Mouse (Mus musculus): Measurements from ENCODE around the gene Galnt7. TPM values are rescaled to one million over a fixed set of nuclear protein-coding genes. Genes with fewer than 3 reads are reported as not detected.

The Galnt7 gene
- polyA plus RNA-seq, 1 experiment from 2014 or later = 10.1 TPM

- no peak overlapping the region for H3K4me2 ChIP-seq (replicated peaks)
- H3K4me1 ChIP-seq = peaks cover 4% of the 10 kb centered on the region; the same call in 1 of the 2 replicates
- H3K4me3 ChIP-seq = no peak overlapping the region
- peak; percentile 83 for ATAC-seq (replicated peaks)
- H3K27ac ChIP-seq (replicated peaks) = no peak overlapping the region
- H3K27me3 ChIP-seq = no peaks in the 10 kb centered on the region
- no peaks in the 10 kb centered on the region for H3K36me3 ChIP-seq
- no peak overlapping the region for H3K9ac ChIP-seq (replicated peaks)
- 14% methylated on average over 7 of the region's 7 CpGs for WGBS
- no peaks in the 10 kb centered on the region for H3K9me3 ChIP-seq
These were observed 78.4 kb downstream of the Galnt7 start for GRCm38 (mm10) chr8:57574398-57574797.

- H3K9me3 ChIP-seq = no peaks in the 10 kb centered on the region
- WGBS = 74% methylated on average over 6 of the region's 6 CpGs
- no peaks in the 10 kb centered on the region for H3K36me3 ChIP-seq
- peaks cover 9% of the 10 kb centered on the region; the same call in 1 of the 2 replicates for H3K4me1 ChIP-seq
- no peak for ATAC-seq (replicated peaks)
- H3K4me2 ChIP-seq (replicated peaks) = no peak overlapping the region
- no peaks in the 10 kb centered on the region for H3K27me3 ChIP-seq
- H3K9ac ChIP-seq (replicated peaks) = no peak overlapping the region
- no peak overlapping the region for H3K4me3 ChIP-seq
- no peak overlapping the region for H3K27ac ChIP-seq (replicated peaks)
These were observed 79.0 kb downstream of the Galnt7 start for GRCm38 (mm10) chr8:57573844-57574243.

DNA sequence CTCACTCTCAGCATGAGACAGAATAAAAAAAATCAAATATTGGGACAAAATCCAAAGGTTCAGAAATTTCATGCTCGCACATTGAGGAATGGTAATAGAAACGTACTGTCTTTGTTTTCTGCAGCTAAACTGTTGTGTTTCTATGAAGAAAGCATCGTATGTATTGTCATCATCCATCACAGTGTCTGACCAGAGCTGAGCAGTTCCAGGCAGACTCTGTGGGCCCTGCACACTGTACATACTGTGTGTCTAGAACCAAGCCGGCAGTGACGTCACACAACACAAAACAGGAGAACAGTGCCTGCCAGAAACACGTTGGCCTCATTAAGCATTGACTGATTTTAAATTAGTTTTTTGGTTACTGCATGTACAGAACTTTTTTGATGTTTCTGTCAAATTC, 82.9 kb downstream of the Galnt7 start:
- Histone ChIP-seq H3K4me2 (replicated peaks) (no peak overlapping the region), H3K4me3 (no peak overlapping the region), H3K27ac (replicated peaks) (no peak overlapping the region), H3K27me3 (no peaks in the 10 kb centered on the region), H3K9ac (replicated peaks) (no peak overlapping the region), H3K4me1 (peaks cover 9% of the 10 kb centered on the region; the same call in 1 of the 2 replicates), H3K36me3 (no peaks in the 10 kb centered on the region), H3K9me3 (no peaks in the 10 kb centered on the region)
- no peak for ATAC-seq (replicated peaks)
- 64% methylated on average over 6 of the region's 6 CpGs for WGBS

DNA sequence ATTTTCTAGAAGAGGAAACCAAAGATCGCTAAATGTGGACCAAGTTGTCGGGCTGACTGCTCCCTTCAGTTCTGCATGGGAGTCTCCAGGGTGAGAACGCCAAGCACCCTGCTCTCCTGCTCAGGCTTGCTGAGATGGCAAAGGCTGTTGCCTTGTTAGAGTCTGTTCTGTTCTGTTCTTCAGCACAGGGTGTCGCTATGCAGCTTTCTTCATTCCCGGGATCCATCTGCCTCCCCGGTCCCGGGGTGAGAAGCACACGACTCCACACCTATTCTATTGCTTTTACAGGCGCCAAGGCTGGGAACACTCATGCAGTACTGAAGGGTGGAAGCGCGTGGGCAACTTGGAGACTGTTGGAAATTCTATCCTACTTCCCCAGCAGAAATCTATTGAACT, 83.4 kb downstream of the Galnt7 start:
- peak; percentile 49 for ATAC-seq (replicated peaks)
- no peak overlapping the region for H3K4me3 ChIP-seq
- H3K9me3 ChIP-seq = no peaks in the 10 kb centered on the region
- H3K27ac ChIP-seq (replicated peaks) = no peak overlapping the region
- H3K4me2 ChIP-seq (replicated peaks) = no peak overlapping the region
- H3K27me3 ChIP-seq = no peaks in the 10 kb centered on the region
- H3K36me3 ChIP-seq = no peaks in the 10 kb centered on the region
- 63% methylated on average over 11 of the region's 11 CpGs for WGBS
- 0 out of 2 replicates have a peak, but pooled peaks cover 6% of the 10 kb centered on the region for H3K4me1 ChIP-seq
- no peak overlapping the region for H3K9ac ChIP-seq (replicated peaks)

DNA sequence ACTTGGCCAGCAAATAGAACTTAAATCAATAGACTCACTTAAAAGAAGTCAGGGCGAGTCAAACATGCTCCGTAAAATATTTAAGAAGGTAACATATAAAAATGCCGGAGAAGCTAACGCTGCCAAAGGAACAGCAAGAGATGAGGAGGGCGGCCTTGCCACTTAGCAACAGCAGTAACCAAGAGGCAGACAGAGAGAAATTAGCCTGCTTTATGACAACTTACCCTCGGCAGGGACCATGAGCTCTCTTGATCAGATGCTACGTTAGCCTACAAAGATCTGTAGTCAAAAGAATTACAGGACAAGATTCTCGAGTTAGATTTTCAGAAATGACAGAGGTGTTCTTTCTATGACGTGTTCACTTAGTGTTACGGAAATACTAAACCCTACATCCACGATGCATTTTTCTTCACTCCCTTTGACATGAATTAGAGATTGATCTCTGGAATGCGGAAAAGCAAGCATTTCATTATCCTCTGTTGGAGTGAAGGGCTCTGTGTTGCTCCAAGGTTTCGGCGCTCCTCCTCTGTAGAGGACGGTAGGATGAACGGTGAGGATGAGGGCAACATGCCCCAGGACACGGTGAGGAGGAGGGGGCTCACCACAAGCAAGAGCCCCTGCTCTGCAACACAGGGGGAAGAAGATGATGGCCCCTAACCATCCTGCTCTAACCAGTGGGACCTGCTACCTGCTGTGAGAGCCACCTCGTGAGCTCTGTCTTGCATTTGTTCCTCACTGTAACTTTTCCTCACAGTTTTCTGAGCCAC, 84.0 kb downstream of the Galnt7 start:
- peak; percentile 47; the same call in 1 of the 2 replicates for ATAC-seq (replicated peaks)
- Histone ChIP-seq H3K27ac (replicated peaks) (no peak overlapping the region), H3K9ac (replicated peaks) (no peak overlapping the region), H3K36me3 (no peaks in the 10 kb centered on the region), H3K9me3 (no peaks in the 10 kb centered on the region), H3K4me1 (0 out of 2 replicates have a peak, but pooled peaks cover 4% of the 10 kb centered on the region), H3K4me2 (replicated peaks) (no peak overlapping the region), H3K4me3 (no peak overlapping the region), H3K27me3 (no peaks in the 10 kb centered on the region)
- WGBS = 75% methylated on average over 18 of the region's 18 CpGs

DNA sequence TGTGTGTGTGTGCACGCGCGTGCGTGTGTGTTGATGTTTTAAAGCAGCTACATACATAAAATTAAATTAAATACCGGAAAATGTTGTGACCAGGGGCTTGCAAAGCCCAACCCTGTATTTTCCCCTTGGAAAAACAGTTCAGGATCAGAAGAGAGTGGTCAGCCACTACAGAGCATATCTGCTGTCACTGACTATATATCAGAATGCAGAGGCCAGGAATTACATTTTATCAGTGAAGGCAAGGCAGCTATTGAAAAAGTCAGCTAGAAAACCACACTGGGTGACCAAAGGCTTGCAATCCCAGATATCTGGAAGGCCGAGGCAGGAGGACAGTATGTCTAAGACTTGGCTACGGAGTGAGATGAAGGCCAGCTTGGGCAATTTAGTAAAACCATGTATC, 84.8 kb downstream of the Galnt7 start:
- ATAC-seq (replicated peaks) = no peak
- no peaks in the 10 kb centered on the region for H3K9me3 ChIP-seq
- H3K27me3 ChIP-seq = no peaks in the 10 kb centered on the region
- H3K4me3 ChIP-seq = no peak overlapping the region
- H3K4me2 ChIP-seq (replicated peaks) = no peak overlapping the region
- WGBS = 80% methylated on average over 7 of the region's 7 CpGs
- no peaks in the 10 kb centered on the region for H3K36me3 ChIP-seq
- H3K9ac ChIP-seq (replicated peaks) = no peak overlapping the region
- 0 out of 2 replicates have a peak, but pooled peaks cover 4% of the 10 kb centered on the region for H3K4me1 ChIP-seq
- H3K27ac ChIP-seq (replicated peaks) = no peak overlapping the region

GRCm38 (mm10) chr8:57565039-57565438, 87.8 kb downstream of the Galnt7 start:
- H3K27ac ChIP-seq (replicated peaks) = no peak overlapping the region
- ATAC-seq (replicated peaks) = no peak
- H3K9me3 ChIP-seq = no peaks in the 10 kb centered on the region
- H3K4me3 ChIP-seq = no peak overlapping the region
- no peak overlapping the region for H3K9ac ChIP-seq (replicated peaks)
- 83% methylated on average over 6 of the region's 6 CpGs for WGBS
- no peaks in the 10 kb centered on the region for H3K36me3 ChIP-seq
- H3K4me1 ChIP-seq = 0 out of 2 replicates have a peak, but pooled peaks cover 4% of the 10 kb centered on the region
- no peak overlapping the region for H3K4me2 ChIP-seq (replicated peaks)
- H3K27me3 ChIP-seq = no peaks in the 10 kb centered on the region

GRCm38 (mm10) chr8:57563726-57564125, 89.1 kb downstream of the Galnt7 start:
- H3K4me2 ChIP-seq (replicated peaks) = no peak overlapping the region

DNA sequence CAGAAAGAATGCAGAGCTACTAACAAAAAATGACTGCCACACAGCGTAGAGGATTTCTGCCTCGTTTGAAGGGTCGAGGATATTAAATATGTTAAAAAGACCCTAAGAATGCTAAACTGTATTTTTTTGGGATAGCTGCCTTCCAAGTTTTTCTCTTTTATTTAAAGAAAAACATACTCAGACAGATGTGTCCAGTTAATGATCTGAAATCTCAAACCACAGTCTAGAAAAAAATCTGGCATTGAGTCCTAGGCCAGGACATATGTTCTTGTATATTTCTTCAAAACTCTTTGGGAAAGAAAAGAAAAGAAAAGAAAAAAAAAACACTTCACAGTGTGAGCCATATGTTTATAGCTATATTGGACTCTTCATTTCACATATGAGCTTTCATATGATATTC, 90.1 kb downstream of the Galnt7 start:
- no peak overlapping the region for H3K27ac ChIP-seq (replicated peaks)
- no peak overlapping the region for H3K9ac ChIP-seq (replicated peaks)
- 87% methylated on average over 3 of the region's 3 CpGs for WGBS
- no peak overlapping the region for H3K4me2 ChIP-seq (replicated peaks)
- ATAC-seq (replicated peaks) = no peak
- no peaks in the 10 kb centered on the region for H3K36me3 ChIP-seq
- no peak overlapping the region for H3K4me3 ChIP-seq
- no peaks in the 10 kb centered on the region for H3K27me3 ChIP-seq
- H3K9me3 ChIP-seq = no peaks in the 10 kb centered on the region
- no peaks in the 10 kb centered on the region for H3K4me1 ChIP-seq

More at GRCm38 (mm10) chr8:57563726-57564125, 89.1 kb downstream of the Galnt7 start:
- 81% methylated on average over 15 of the region's 15 CpGs for WGBS
- no peak overlapping the region for H3K27ac ChIP-seq (replicated peaks)
- no peaks in the 10 kb centered on the region for H3K27me3 ChIP-seq
- no peak overlapping the region for H3K9ac ChIP-seq (replicated peaks)
- no peaks in the 10 kb centered on the region for H3K4me1 ChIP-seq
- H3K9me3 ChIP-seq = no peaks in the 10 kb centered on the region
- ATAC-seq (replicated peaks) = no peak
- no peak overlapping the region for H3K4me3 ChIP-seq
- H3K36me3 ChIP-seq = no peaks in the 10 kb centered on the region

DNA sequence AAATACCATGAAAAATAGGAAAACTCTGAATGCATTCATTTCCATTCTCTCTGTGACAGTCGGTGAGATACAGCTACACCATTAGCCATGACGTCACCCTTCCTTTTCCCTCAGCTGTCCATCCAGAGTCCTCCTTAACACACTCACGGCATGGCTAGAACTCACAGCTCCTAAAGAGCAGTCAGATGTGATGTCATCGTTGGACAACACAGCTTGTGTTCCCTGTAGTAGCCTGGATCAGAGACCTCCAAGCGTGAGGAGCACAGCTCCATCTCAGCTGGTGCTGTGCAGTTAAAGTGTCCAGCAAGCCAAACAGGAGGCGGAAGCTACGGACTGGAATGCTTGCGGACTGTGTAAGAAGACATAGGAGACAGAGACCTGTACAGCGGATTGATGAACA, 91.9 kb downstream of the Galnt7 start:
- 86% methylated on average over 9 of the region's 9 CpGs for WGBS
- Histone ChIP-seq H3K36me3 (no peaks in the 10 kb centered on the region), H3K27me3 (no peaks in the 10 kb centered on the region), H3K4me1 (no peaks in the 10 kb centered on the region), H3K27ac (replicated peaks) (no peak overlapping the region), H3K9ac (replicated peaks) (no peak overlapping the region), H3K9me3 (no peaks in the 10 kb centered on the region), H3K4me2 (replicated peaks) (no peak overlapping the region), H3K4me3 (no peak overlapping the region)
- ATAC-seq (replicated peaks) = no peak

- no peaks in the 10 kb centered on the region for H3K4me1 ChIP-seq
- H3K4me3 ChIP-seq = no peak overlapping the region
- no peak overlapping the region for H3K27ac ChIP-seq (replicated peaks)
- no peak overlapping the region for H3K4me2 ChIP-seq (replicated peaks)
- H3K9ac ChIP-seq (replicated peaks) = no peak overlapping the region
- H3K36me3 ChIP-seq = no peaks in the 10 kb centered on the region
- H3K9me3 ChIP-seq = no peaks in the 10 kb centered on the region
- WGBS = 85% methylated on average over 14 of the region's 14 CpGs
- ATAC-seq (replicated peaks) = no peak
- no peaks in the 10 kb centered on the region for H3K27me3 ChIP-seq
These were observed 100.5 kb downstream of the Galnt7 start for GRCm38 (mm10) chr8:57552102-57553032.

DNA sequence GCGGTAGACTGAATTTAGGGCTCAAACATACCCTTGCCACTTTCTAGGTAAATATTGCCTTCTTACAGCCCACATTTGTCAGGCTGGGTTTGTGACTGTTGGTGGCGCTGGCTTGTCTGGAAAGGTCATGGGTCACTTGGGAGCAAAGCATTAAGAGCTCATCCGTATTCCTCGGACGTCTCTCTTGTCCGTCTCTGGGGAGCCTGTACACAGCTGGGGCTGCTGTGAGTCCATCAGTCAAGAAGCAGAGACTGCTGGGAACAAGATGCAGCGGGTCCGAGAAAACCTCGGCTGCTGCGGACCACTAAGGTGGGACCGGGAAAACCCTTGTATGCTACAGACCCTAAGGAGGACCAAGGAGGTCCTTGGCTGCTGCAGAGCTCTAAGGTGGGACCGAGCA, 105.3 kb downstream of the Galnt7 start:
- WGBS = 85% methylated on average over 12 of the region's 12 CpGs
- H3K9me3 ChIP-seq = no peaks in the 10 kb centered on the region
- ATAC-seq (replicated peaks) = no peak

More for the DNA sequence above, 105.3 kb downstream of the Galnt7 start:
- Histone ChIP-seq H3K4me1 (no peaks in the 10 kb centered on the region), H3K4me3 (no peak overlapping the region), H3K27me3 (no peaks in the 10 kb centered on the region), H3K36me3 (no peaks in the 10 kb centered on the region), H3K4me2 (replicated peaks) (no peak overlapping the region), H3K9ac (replicated peaks) (no peak overlapping the region), H3K27ac (replicated peaks) (no peak overlapping the region)

Data from forebrain, embryonic 15.5 days (tissue).